Mouse (Mus musculus) CH12F3 (cell line): ENCODE data around the gene Hypk.

ENCODE experiments used
- in situ Hi-C: fragments of 300-500 bp; cut with MboI; formaldehyde crosslinking; loops from 2 replicates; pipeline ENCODE4 v1.14.3; 2020; ENCODE audit warnings: low sequenced_read_pairs

The Hypk gene

GRCm38 (mm10) chr2:121452990-121453389 is at the start of gene Hypk:
TSS of gene Hypk (plus strand) at chr2:121453290.
- in situ Hi-C loops: no loop called here

DNA sequence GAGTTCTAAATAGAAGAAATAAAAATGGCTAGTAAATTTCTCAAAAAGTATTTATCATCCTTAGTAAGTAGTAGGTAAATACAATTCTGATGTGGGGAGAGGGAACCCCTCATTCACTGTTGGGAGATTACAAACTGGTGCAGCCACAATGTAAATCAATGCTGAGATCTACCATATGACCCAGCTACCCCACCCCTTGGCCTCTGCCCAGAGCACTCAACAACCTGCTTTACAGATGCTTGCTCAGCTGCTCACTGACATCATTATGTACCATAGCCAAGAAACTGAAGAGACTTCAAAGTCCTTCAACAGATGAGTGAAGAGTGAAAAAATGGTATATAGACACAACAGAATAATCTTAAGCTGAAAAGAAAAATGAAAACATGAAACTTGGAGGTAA is 49.8 kb upstream of the Hypk start:
- in situ Hi-C loops: no loop called here

GRCm38 (mm10) chr2:121408160-121408559 is 44.9 kb upstream of the Hypk start:
- in situ Hi-C loops: no loop called here

- in situ Hi-C loops: no loop called here
Observed at GRCm38 (mm10) chr2:121412843-121413386, 40.2 kb upstream of the Hypk start.

GRCm38 (mm10) chr2:121413387-121414042 is 39.6 kb upstream of the Hypk start, which contains the start of the genes Pdia3 and Catsper2:
TSS of gene Pdia3 (plus strand) at chr2:121413775.
TSS of gene Catsper2 (minus strand) at chr2:121413792.
- in situ Hi-C loops: no loop called here

DNA sequence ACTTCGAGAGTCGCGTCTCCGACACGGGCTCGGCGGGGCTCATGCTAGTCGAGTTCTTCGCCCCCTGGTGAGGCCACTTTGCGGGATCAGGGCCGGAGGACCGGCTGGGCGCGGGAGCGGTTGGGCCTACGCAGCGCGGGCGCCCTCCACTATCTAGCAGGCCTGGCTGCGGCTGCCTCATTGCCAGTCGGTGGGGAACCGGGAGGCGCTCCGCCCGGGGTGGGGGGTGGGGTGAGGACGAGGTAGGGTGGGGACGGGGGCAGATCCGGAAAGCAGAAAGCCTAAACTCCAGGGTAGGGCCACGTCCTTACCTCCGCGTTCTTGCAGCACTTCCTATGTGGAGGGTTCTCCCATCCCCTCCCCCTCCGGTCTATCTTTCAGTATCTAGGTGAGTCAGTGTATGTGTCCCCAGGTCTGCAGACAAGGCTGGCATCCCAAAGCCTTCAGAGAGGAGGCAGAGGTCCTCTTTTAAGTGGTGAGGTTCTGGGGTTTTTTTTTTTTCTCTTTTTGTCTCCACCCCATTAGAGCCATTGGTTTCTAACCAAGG is 38.9 kb upstream of the Hypk start:
- in situ Hi-C loops: no loop called here

- in situ Hi-C loops: no loop called here
Observed at GRCm38 (mm10) chr2:121415103-121415502, 38.0 kb upstream of the Hypk start.

GRCm38 (mm10) chr2:121415591-121415990 is 37.5 kb upstream of the Hypk start:
- in situ Hi-C loops: no loop called here

DNA sequence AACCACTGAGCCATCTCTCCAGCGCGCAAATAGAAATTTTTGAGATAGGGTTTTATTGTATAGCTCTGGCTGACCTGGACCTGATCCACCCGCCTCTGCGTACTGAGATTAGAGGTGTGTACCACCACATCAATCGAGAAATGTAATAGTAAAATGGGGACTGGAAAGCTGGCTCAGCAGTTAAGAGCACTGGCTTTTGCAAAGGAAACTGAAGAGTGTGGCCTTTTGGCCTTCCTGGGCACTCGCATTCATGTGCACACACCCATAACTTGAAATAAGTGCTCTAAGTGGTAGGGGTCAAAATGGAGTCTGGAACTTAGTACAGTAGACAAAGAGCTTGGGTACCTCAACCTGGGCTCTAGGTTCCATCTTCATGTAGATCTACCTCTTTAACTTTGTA is 36.7 kb upstream of the Hypk start:
- in situ Hi-C loops: no loop called here

GRCm38 (mm10) chr2:121418476-121418875 is 34.6 kb upstream of the Hypk start:
- in situ Hi-C loops: no loop called here

DNA sequence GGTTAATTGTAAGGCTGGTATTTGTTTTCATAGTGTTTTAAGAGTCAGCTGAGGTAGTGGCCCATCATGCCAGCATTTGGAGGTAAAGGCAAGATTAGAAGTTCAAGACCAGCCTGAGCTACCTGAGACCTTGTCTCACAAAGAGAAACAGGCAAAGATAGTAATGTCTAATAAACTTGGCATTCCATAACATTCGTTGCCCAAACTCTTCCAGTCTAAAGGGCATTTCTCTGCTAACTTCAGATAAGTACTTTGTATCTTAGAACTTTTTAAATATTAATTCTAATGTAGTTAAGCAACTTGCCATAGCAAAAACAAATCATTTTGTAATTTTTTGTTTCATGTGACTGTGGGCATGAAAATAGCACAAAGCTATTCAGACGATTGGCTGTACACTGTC is 29.9 kb upstream of the Hypk start:
- in situ Hi-C loops: no loop called here

DNA sequence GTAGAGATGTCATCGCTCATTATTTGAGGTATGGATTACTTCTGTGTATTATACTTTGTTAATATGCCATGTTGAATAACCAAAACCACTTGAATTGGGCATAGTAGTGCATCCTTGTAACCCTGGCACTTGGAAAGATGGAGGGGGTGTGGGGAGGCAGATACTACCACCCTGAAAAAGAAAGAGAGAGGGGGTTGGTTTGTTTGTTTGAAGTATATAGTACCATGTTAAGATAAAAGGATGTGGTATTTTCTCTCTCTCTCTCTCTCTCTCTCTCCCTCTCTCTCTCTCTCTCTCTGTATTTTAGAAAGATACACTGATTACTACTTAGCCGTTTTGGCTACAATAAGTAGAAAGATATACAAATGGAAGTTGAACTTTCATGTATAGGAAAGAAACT is 27.2 kb upstream of the Hypk start:
- in situ Hi-C loops: no loop called here

DNA sequence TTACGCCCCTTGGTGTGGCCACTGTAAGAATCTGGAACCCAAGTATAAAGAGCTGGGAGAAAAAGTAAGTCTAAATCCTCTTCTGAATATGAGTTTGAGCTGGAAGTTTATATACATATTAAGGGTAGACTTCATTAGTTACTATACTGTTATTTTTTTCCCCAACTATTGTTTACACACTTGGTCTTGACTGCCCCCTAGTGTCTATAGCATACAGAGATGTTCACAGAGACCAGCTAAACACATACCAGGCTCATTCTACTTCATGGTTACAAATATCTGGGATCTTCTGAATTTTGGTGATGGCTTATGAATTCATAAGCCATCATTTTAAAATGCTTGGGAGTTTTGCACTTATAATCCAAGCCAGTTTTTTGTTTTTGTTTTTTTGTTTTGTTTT is 18.2 kb upstream of the Hypk start:
- in situ Hi-C loops: no loop called here

GRCm38 (mm10) chr2:121439746-121440145 is 13.3 kb upstream of the Hypk start:
- in situ Hi-C loops: no loop called here

DNA sequence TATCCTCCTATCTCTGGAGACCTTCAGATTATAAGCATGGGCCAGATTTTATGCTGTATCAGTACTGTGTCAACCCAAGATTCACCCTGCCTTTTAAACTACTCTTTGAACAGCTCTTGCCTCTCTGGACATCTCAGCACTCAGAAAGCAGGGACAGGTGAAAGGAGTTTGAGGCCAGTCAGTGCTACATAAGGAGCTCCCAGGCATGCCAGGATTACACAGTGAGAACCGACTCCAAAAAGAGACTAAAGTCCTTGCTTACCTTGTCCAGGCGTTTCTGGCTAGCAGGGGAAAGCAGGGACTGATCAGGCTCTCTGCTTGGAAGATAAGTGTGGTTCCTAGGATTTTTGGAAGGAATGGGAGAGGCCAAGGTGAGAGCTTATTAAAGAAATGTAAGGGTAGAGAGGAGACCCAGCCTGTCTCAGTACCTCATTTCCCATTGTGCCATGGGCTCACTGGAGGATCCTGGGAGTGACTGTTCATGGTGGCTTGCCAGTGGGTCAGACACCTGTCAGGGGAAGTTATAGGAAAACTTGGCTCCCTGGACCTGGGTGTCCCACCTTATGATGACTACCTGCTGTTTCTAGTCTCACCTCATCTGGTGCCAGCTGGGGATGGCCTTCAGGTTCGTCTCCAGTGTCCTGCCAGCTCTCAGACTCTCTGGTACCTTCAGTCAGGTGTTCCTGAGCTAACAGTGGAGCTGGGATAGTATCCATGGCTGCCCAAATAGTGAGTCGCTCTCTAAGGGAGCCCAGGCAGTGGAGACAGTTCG is 12.1 kb upstream of the Hypk start:
- in situ Hi-C loops: no loop called here

- in situ Hi-C loops: no loop called here
Observed at GRCm38 (mm10) chr2:121441800-121442199, 11.3 kb upstream of the Hypk start.

- in situ Hi-C loops: no loop called here
Observed at GRCm38 (mm10) chr2:121442259-121443067, 10.6 kb upstream of the Hypk start.

- in situ Hi-C loops: no loop called here
Observed at GRCm38 (mm10) chr2:121443068-121443349, 10.1 kb upstream of the Hypk start.

GRCm38 (mm10) chr2:121444178-121444577 is 8.9 kb upstream of the Hypk start, which contains the start of gene Ell3:
TSS of gene Ell3 (minus strand) at chr2:121444278.
- in situ Hi-C loops: no loop called here

DNA sequence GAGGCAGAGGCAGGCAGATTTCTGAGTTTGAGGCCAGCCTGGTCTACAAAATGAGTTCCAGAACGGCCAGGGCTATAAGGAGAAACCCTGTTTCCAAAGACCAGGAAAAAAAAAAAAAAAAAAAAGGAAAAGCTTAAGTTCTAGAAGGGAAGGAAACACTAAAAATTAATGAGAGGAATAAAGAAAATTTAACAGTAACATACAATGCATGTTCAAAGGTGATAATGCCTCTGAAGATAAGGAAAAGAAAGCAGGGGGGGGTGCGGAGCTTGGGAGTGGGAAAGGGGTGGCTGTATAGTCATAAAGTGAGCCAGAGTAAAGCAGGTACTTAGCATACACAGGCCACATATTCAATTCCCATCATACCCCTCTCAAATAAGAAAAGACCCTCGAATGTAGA is 8.0 kb upstream of the Hypk start:
- in situ Hi-C loops: no loop called here

DNA sequence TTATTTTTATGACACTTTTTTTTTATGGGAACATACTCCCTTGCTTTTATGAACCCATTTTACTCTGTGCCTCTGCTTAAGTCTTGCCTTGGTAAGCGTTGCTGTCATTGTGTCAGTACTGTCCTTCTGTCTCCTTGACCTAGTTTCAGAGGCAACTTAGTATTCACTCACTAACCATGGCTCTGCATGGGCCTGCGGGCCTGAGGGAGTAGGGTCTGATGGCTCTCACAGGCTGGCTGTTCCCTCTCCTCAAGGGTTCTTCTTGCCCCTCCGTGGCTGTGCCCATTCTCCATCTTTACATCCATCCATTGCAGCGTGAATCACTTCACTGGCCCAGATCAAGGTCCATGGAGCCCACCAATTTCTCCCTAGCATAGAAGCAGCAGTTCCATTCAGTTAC is 6.6 kb upstream of the Hypk start:
- in situ Hi-C loops: no loop called here
